Mouse (Mus musculus) spleen, postnatal 14 days (tissue): ENCODE results near the gene Fam189a2.

Source experiments
- DNase-seq, 2 experiments: peaks; one replicate each; pipeline ENCODE4 v3.0.0; 2021 to 2022; ENCODE audit warnings: low spot score in 2 of 2

The Fam189a2 gene

DNA sequence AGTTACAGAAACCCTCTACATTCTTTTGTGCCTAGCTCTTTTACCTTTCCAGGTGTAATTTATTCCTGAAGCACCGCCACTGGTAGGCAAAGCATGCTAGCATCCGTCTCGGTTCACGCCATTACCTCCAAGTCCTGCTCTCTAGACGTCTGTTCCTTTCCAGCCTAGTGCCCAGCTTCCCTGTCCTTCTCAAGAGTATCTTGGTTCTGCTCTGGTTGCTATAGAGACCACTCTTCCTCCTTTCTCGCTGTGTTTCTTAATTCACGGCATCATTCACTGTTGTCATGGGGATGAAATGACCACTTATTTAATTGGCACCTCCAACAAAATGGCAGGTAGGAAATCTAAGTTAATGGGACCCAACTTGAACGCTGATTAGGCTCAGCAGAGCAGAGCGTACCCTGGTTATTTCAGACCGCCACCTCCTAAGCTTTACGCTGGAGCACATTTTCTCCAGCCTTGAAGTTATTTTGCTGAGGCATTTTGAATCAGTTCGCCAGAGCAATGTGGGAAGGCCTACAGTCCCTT lies 89.3 kb downstream of the Fam189a2 start:
- DNase-seq: no peak

DNA sequence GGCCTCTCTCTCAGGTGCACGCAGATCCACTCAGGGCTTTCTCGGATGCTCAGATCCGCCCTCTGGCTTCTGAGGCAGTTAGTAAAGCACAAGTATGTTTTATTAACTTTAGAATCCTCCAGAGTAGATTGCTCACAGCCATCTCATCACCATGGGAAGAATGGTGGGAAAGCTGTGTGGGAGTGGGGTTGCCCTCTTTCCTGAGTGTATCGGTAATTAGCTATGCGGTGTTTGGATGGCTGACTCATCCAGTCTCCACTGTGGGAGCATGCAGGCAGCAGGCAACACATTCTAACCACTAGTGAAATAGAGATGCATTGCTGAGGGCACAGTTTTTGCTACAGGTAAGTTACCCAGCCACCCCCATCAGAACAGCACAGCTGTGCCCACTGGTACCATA lies 100.0 kb downstream of the Fam189a2 start:
- DNase-seq: no peak

- DNase-seq: no peak
Measured at GRCm38 (mm10) chr19:23925541-23925940, 105.3 kb downstream of the Fam189a2 start.

- no peak for DNase-seq
Measured at GRCm38 (mm10) chr19:23924791-23925190, 106.0 kb downstream of the Fam189a2 start.

GRCm38 (mm10) chr19:23924057-23924456 lies 106.8 kb downstream of the Fam189a2 start:
- DNase-seq: no peak
